Mouse (Mus musculus): ENCODE data around the gene Nek7. TPM values are rescaled to one million over a fixed set of nuclear protein-coding genes. Genes with fewer than 3 reads are reported as not detected.

The Nek7 gene
- polyA plus RNA-seq, 1 experiment = 21.5 TPM

DNA sequence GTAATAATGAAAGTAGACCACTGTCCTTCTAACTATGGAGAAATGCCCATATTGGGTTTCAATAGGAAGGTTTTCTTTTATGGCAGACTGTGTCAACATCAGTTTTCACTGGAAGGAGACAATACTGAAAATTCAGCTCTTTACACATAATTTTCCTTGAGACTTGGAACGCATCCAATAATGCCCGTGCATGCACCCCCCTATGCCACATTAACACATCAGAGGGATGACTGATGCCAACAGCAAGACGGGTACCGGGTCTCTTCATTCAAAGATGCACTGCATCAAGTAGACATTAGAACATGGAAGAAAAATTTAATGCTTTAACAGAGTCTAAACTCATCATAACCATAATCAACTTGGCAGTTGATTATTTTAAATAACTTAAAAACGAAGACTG, 101.7 kb downstream of the Nek7 start:
- 16% methylated on average over 5 of the region's 5 CpGs for WGBS
- Histone ChIP-seq H3K4me1 (ENCODE audit: control insufficient read depth, insufficient read depth, low read length) (no peaks in the 10 kb centered on the region), H3K27me3 (ENCODE audit: control insufficient read depth, insufficient read depth, low read length) (no peaks in the 10 kb centered on the region; the same call in 1 of the 2 replicates), H3K27ac (ENCODE audit: insufficient read depth, low read length) (no peak overlapping the region), H3K4me3 (replicated peaks; ENCODE audit: insufficient read depth, low read depth, low read length) (no peak overlapping the region)
- DNase-seq = no peak
- TF ChIP-seq POLR2A (IDR thresholded peaks at IDR 0.05; ENCODE audit: borderline replicate concordance, insufficient read depth, low read length) (no peak), CTCF (IDR thresholded peaks at IDR 0.05; ENCODE audit: borderline replicate concordance, insufficient read depth, low read depth, low read length) (no peak)

DNA sequence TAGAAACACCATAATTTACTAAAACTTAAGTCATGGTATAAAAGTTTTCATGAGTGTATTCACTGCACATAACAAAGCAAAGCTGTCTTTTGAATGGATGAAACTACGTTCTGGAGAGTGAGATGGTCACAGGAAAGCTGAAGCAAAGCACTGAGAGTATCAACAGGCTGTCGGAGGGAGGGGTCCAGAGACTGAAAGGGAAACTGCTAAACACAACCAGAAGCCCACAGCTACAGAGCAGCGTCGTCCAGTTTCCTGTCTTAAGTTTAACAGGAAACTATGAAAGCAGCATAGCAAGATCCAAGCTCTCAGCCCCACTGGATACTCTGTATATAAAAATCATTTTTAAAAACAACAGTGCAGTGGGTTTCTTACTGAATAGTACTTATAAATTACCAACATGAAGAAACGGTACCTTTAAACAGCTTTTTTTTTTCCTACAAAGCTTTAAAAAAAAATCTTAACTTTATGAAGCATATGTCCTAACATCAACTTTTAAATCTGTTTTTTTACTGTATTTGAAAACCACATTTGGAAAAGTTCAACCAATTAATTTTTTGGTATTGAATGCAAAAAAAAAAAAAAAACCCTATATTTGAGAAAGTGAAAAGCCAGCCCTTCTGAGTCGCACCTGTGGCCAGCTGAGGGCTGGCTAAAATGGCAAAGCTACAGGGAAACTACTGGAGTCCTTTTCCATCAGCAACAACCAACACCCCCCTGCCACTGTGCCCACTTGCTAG, 102.4 kb downstream of the Nek7 start:
- Histone ChIP-seq H3K4me3 (replicated peaks; ENCODE audit: insufficient read depth, low read depth, low read length) (no peak overlapping the region), H3K27me3 (ENCODE audit: control insufficient read depth, insufficient read depth, low read length) (no peaks in the 10 kb centered on the region; the same call in 1 of the 2 replicates), H3K4me1 (ENCODE audit: control insufficient read depth, insufficient read depth, low read length) (no peaks in the 10 kb centered on the region), H3K27ac (ENCODE audit: insufficient read depth, low read length) (no peak overlapping the region)
- no peak for DNase-seq
- TF ChIP-seq POLR2A (IDR thresholded peaks at IDR 0.05; ENCODE audit: borderline replicate concordance, insufficient read depth, low read length) = no peak
- no peak for TF ChIP-seq CTCF (IDR thresholded peaks at IDR 0.05; ENCODE audit: borderline replicate concordance, insufficient read depth, low read depth, low read length)
- 60% methylated on average over 6 of the region's 6 CpGs for WGBS

GRCm38 (mm10) chr1:138516946-138517345, 103.0 kb downstream of the Nek7 start:
- no peak for TF ChIP-seq POLR2A (IDR thresholded peaks at IDR 0.05; ENCODE audit: borderline replicate concordance, insufficient read depth, low read length)
- no peak for TF ChIP-seq CTCF (IDR thresholded peaks at IDR 0.05; ENCODE audit: borderline replicate concordance, insufficient read depth, low read depth, low read length)
- DNase-seq = no peak
- no peak overlapping the region for H3K4me3 ChIP-seq (replicated peaks; ENCODE audit: insufficient read depth, low read depth, low read length)
- no peak overlapping the region for H3K27ac ChIP-seq (ENCODE audit: insufficient read depth, low read length)
- no peaks in the 10 kb centered on the region; the same call in 1 of the 2 replicates for H3K27me3 ChIP-seq (ENCODE audit: control insufficient read depth, insufficient read depth, low read length)
- 74% methylated on average over 2 of the region's 2 CpGs for WGBS
- no peaks in the 10 kb centered on the region for H3K4me1 ChIP-seq (ENCODE audit: control insufficient read depth, insufficient read depth, low read length)

DNA sequence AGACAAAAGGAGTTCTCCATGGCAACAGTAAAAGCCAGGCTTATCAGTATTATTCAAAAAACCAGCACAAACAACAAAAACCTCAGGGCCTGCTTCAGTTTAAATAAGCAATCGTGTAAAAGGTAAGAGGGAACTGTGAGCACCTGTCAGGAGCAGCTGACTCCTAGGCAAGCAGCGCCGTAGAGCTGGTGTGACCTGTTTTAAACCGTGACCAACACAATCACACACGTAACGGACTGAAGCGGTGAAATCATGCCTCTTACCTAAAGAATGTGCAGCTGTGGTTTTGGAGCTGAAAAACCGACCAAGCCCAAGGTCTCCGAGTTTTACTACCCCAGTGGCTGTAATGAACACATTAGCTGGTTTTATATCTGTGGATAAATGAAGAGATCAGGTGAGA, 104.6 kb downstream of the Nek7 start:
- no peak overlapping the region for H3K27ac ChIP-seq (ENCODE audit: insufficient read depth, low read length)
- no peak for DNase-seq
- H3K27me3 ChIP-seq (ENCODE audit: control insufficient read depth, insufficient read depth, low read length) = no peaks in the 10 kb centered on the region; the same call in 1 of the 2 replicates
- no peak overlapping the region for H3K4me3 ChIP-seq (replicated peaks; ENCODE audit: insufficient read depth, low read depth, low read length)
- WGBS = 86% methylated on average over 9 of the region's 9 CpGs
- no peaks in the 10 kb centered on the region for H3K4me1 ChIP-seq (ENCODE audit: control insufficient read depth, insufficient read depth, low read length)
- TF ChIP-seq POLR2A (IDR thresholded peaks at IDR 0.05; ENCODE audit: borderline replicate concordance, insufficient read depth, low read length) = no peak
- TF ChIP-seq CTCF (IDR thresholded peaks at IDR 0.05; ENCODE audit: borderline replicate concordance, insufficient read depth, low read depth, low read length) = no peak

DNA sequence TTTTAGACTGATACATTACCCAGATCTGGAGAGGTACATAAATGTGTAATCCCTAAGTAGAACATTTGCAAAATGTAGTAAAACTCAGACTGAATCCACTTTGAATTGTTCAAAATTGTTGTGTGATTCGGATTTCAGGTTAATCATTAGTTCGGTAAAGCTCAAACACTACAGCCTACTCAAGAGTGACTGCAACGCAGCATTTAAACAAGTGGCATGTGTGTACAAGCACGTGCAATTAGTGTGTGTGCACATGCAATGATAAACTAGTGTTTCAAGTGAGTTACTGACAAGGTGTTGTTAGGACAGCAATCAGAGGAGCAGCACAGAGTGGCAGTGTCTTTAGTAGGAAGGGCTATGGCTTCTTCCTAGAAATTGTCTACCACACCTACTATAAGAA, 106.0 kb downstream of the Nek7 start:
- Histone ChIP-seq H3K4me3 (replicated peaks; ENCODE audit: insufficient read depth, low read depth, low read length) (no peak overlapping the region), H3K27me3 (ENCODE audit: control insufficient read depth, insufficient read depth, low read length) (no peaks in the 10 kb centered on the region; the same call in 1 of the 2 replicates), H3K27ac (ENCODE audit: insufficient read depth, low read length) (no peak overlapping the region), H3K4me1 (ENCODE audit: control insufficient read depth, insufficient read depth, low read length) (no peaks in the 10 kb centered on the region)
- 93% methylated on average over 4 of the region's 4 CpGs for WGBS
- no peak for TF ChIP-seq POLR2A (IDR thresholded peaks at IDR 0.05; ENCODE audit: borderline replicate concordance, insufficient read depth, low read length)
- TF ChIP-seq CTCF (IDR thresholded peaks at IDR 0.05; ENCODE audit: borderline replicate concordance, insufficient read depth, low read depth, low read length) = no peak
- DNase-seq = no peak

DNA sequence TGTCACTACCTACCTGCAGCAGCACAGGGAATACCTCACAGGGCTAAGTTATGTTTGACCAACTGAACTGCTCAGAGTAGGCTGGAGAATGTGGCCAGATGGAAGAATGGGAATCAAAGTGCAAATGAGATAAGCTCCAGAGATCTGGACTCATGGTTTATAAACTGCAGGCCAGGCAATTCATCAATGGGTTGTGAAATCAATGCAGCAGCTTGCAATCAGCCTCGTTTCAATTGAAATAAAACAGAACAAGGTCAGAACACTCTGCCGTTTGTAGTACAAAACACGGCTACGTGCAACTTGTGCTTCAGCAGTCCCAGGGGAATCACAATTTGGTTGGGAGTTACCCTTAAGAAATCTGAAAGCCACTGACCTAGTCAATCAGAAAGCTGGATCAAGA, 109.4 kb downstream of the Nek7 start:
- WGBS = 89% methylated on average over 4 of the region's 4 CpGs
- no peak for TF ChIP-seq CTCF (IDR thresholded peaks at IDR 0.05; ENCODE audit: borderline replicate concordance, insufficient read depth, low read depth, low read length)
- TF ChIP-seq POLR2A (IDR thresholded peaks at IDR 0.05; ENCODE audit: borderline replicate concordance, insufficient read depth, low read length) = no peak

GRCm38 (mm10) chr1:138507446-138508043, 112.4 kb downstream of the Nek7 start:
- TF ChIP-seq CTCF (IDR thresholded peaks at IDR 0.05; ENCODE audit: borderline replicate concordance, insufficient read depth, low read depth, low read length) (no peak), POLR2A (IDR thresholded peaks at IDR 0.05; ENCODE audit: borderline replicate concordance, insufficient read depth, low read length) (no peak)
- H3K4me3 ChIP-seq (replicated peaks; ENCODE audit: insufficient read depth, low read depth, low read length) = no peak overlapping the region
- DNase-seq = no peak
- 26% methylated on average over 13 of the region's 13 CpGs for WGBS
- no peaks in the 10 kb centered on the region; the same call in 1 of the 2 replicates for H3K27me3 ChIP-seq (ENCODE audit: control insufficient read depth, insufficient read depth, low read length)
- no peak overlapping the region for H3K27ac ChIP-seq (ENCODE audit: insufficient read depth, low read length)
- H3K4me1 ChIP-seq (ENCODE audit: control insufficient read depth, insufficient read depth, low read length) = no peaks in the 10 kb centered on the region; the same call in 1 of the 2 replicates

More for the DNA sequence above, 109.4 kb downstream of the Nek7 start:
- DNase-seq = no peak
- H3K27me3 ChIP-seq (ENCODE audit: control insufficient read depth, insufficient read depth, low read length) = no peaks in the 10 kb centered on the region; the same call in 1 of the 2 replicates
- no peak overlapping the region for H3K27ac ChIP-seq (ENCODE audit: insufficient read depth, low read length)
- H3K4me3 ChIP-seq (replicated peaks; ENCODE audit: insufficient read depth, low read depth, low read length) = no peak overlapping the region
- no peaks in the 10 kb centered on the region; the same call in 1 of the 2 replicates for H3K4me1 ChIP-seq (ENCODE audit: control insufficient read depth, insufficient read depth, low read length)

- no peak for DNase-seq
- Histone ChIP-seq H3K4me3 (replicated peaks; ENCODE audit: insufficient read depth, low read depth, low read length) (no peak overlapping the region), H3K27me3 (ENCODE audit: control insufficient read depth, insufficient read depth, low read length) (no peaks in the 10 kb centered on the region; the same call in 1 of the 2 replicates), H3K27ac (ENCODE audit: insufficient read depth, low read length) (no peak overlapping the region), H3K4me1 (ENCODE audit: control insufficient read depth, insufficient read depth, low read length) (no peaks in the 10 kb centered on the region; the same call in 1 of the 2 replicates)
- 11% methylated on average over 4 of the region's 4 CpGs for WGBS
- no peak for TF ChIP-seq POLR2A (IDR thresholded peaks at IDR 0.05; ENCODE audit: borderline replicate concordance, insufficient read depth, low read length)
- TF ChIP-seq CTCF (IDR thresholded peaks at IDR 0.05; ENCODE audit: borderline replicate concordance, insufficient read depth, low read depth, low read length) = no peak
Observed at GRCm38 (mm10) chr1:138507014-138507413, 112.9 kb downstream of the Nek7 start.
